Mouse (Mus musculus) spleen, postnatal 14 days (tissue): ENCODE measurements around the gene Rbfox1.

ENCODE experiments used
- DNase-seq, 2 experiments: peaks; one replicate each; pipeline ENCODE4 v3.0.0; 2021 to 2022; ENCODE audit warnings: low spot score in 2 of 2

The Rbfox1 gene

GRCm38 (mm10) chr16:7229232-7229631, 1344.1 kb downstream of the Rbfox1 start:
- DNase-seq, result no peak

GRCm38 (mm10) chr16:7241627-7242026, 1356.5 kb downstream of the Rbfox1 start:
- DNase-seq, result no peak

GRCm38 (mm10) chr16:7242501-7242900, 1357.3 kb downstream of the Rbfox1 start:
- no peak for DNase-seq

- no peak for DNase-seq
Measured at GRCm38 (mm10) chr16:7244382-7244781, 1359.2 kb downstream of the Rbfox1 start.

GRCm38 (mm10) chr16:7251696-7252095, 1366.5 kb downstream of the Rbfox1 start:
- no peak for DNase-seq

- DNase-seq, result no peak
Measured at GRCm38 (mm10) chr16:7257366-7257765, 1372.2 kb downstream of the Rbfox1 start.

- DNase-seq, result no peak
Measured at GRCm38 (mm10) chr16:7263261-7263660, 1378.1 kb downstream of the Rbfox1 start.

- no peak for DNase-seq
Measured at GRCm38 (mm10) chr16:7265715-7266114, 1380.6 kb downstream of the Rbfox1 start.

GRCm38 (mm10) chr16:7275501-7275900, 1390.3 kb downstream of the Rbfox1 start:
- no peak for DNase-seq

- no peak for DNase-seq
Measured at GRCm38 (mm10) chr16:7275901-7276300, 1390.7 kb downstream of the Rbfox1 start.

GRCm38 (mm10) chr16:7279544-7279943, 1394.4 kb downstream of the Rbfox1 start:
- no peak for DNase-seq

- DNase-seq, result no peak
Measured at GRCm38 (mm10) chr16:7282257-7282656, 1397.1 kb downstream of the Rbfox1 start.

GRCm38 (mm10) chr16:7292985-7293805, 1408.0 kb downstream of the Rbfox1 start:
- no peak for DNase-seq

- no peak for DNase-seq
Measured at GRCm38 (mm10) chr16:7302416-7302815, 1417.3 kb downstream of the Rbfox1 start.

- no peak for DNase-seq
Measured at GRCm38 (mm10) chr16:7329196-7329595, 1444.0 kb downstream of the Rbfox1 start.

- DNase-seq, result no peak
Measured at GRCm38 (mm10) chr16:7341186-7341585, 1456.0 kb downstream of the Rbfox1 start.

- no peak for DNase-seq
Measured at GRCm38 (mm10) chr16:7345298-7345697, 1460.1 kb downstream of the Rbfox1 start.

- DNase-seq, result no peak
Measured at GRCm38 (mm10) chr16:7346001-7346625, 1461.0 kb downstream of the Rbfox1 start.

- DNase-seq, result no peak
Measured at GRCm38 (mm10) chr16:7347522-7348165, 1462.5 kb downstream of the Rbfox1 start.

- no peak for DNase-seq
Measured at GRCm38 (mm10) chr16:7352808-7353207, 1467.7 kb downstream of the Rbfox1 start.

- DNase-seq, result no peak
Measured at GRCm38 (mm10) chr16:7354116-7354515, 1469.0 kb downstream of the Rbfox1 start.

GRCm38 (mm10) chr16:7359043-7359442, 1473.9 kb downstream of the Rbfox1 start:
- DNase-seq, result no peak

- no peak for DNase-seq
Measured at GRCm38 (mm10) chr16:7360706-7361105, 1475.6 kb downstream of the Rbfox1 start.
